Mouse (Mus musculus): ENCODE data around the gene Mum1.

Mum1 gene

DNA sequence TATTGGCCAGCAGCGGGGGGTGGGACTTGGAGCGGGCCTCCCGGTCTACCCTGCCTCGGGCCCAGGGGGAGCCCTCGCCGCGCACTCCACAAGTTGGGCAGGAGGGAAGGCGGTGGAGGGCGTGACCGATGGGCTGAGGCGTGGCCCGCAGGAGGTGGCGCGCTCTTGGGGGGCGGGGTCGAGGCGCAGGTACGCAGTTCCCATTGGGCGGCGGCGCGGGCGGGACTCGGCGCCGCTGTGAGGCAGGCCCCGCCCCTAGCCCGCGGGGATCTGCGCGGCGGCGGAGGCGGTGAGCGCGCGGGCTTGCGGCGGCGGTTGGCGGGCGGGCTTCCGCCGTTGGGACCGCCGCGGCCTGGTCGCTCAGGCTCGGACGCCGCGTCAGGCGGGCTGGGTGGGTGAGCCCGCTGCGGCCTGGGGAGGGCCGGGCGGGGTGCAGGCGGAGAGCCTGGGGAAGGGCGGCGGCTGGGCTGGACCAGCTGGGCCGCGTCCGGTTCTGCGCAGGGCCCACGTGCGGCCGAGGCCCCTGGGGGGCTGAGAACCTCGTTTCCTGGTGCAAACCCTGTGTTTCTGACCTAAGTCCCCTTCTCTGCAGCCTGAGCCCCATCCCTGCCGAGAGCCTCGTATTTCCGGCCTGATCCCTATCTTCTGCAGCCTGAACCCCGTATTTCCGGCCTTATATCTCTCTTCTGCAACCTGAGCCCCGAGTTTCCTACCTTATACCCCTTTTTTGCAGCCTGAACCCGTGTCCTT is at the start of gene Mum1:
Mum1 (plus strand) TSS at position 19 of the 750 bp plus-strand sequence.
- peak; percentile 99 for DNase-seq (ENCODE audit: low spot score in 2 of 2)

DNA sequence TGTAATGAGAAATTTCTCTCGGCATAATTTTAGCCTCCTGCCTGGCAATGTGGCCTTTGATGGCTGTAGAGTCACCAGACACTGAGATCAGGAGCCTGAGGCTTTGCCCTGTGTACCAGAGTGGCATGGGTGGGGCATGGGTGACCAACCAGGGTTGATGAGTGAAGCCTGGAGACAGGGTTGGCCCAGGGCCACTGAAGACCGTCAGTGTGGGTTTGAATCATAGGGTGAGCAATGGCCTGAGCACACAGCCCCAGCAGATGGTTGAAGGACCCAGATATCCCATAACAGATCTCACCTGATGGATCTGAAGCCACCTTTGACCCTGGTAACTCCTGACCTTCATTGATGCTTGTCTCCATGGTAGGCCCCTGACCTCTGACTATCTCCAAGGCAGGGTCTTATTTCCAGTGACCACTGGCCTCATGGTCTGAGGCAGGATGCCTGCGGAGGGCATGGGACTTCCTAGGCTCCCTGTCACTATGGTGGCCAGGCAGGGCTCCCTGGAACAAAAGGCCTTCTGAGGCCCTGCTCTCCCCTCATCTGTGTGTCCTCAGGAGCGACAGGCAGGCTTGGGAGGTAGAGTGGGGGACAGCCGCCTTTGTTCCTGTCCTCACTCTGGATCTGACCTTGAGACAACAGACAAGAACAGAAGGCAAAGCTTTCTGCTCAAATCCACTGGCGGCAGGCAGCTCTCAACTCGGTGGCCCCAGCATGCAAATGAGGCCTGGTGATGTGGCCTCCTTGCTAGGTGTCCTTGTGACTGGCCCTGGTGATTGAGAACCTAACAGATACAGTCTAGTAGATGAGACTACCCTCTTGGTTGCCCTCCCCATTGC is 48.6 kb upstream of the Mum1 start:
- no peak for DNase-seq (ENCODE audit: low spot score in 2 of 2)

DNA sequence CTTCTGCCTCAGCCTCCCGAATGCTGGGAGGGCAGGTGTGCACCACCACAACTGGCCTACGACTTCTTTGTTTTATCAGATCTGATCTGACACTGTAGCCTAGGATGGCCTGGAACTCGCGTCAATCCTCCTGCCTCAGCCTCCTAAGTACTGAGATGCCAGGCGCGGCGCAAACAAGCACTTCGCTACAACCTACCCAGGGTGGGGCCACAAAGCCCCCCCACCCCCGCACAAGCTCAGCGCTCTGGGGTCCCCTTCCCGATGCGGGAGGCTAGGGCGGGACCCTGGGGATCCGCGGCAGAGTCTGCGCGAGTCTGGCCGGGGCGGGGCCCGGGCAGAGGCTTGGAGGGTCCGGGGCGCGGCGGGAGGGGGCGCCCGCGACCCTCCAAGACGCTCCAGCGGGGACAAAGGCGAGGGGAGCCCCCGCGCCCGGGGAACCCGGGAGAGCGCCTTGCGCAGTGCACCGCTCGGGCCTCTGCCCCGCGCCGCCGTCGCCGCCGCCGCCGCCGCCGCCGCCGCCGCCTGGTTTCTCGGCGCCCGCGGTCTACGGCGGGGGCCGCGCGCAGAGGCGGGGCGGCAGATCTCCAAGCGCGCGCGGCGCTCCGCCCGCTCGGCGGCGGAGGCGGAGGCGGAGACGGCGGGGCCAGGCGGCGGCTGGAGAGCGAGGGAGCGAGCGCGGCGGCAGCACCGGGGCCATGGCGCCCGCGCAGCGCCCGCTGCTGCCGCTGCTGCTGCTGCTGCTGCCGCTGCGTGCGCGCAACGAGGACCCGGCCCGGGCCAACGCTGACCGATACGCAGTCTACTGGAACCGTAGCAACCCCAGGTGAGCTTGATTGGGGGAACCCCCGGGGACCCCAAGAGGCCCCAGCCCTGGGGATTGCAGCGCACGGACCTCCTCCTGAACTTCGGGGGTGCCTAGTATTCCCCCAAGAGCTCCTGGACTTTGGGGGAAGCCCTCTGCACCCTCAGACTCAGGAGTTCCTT is 46.9 kb upstream of the Mum1 start, which contains the start of gene Efna2:
Efna2 (plus strand) TSS at position 415 of the 984 bp plus-strand sequence.
- DNase-seq (ENCODE audit: low spot score in 2 of 2), result peak in 1 of 2 experiments; percentile 70

DNA sequence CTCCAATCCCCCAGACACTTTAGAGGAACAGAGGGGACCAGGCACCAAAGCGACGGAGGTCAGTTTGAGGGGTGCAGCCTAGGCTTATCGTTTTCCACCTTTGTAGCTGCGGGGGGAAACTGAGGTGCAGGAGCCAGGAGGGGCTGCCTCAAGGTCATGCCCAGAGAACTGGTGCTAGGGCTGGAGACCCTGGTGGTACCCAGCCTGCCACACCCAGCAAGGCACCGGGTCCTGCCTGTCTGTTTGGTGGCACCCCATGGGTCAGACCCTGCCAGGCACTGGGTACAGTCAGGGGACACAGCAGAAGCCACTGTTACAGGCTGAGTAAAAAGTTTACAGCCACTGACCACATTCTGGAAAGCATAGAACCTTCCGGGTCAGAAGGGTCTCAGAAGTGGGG is 45.9 kb upstream of the Mum1 start:
- no peak for DNase-seq (ENCODE audit: low spot score in 2 of 2)

DNA sequence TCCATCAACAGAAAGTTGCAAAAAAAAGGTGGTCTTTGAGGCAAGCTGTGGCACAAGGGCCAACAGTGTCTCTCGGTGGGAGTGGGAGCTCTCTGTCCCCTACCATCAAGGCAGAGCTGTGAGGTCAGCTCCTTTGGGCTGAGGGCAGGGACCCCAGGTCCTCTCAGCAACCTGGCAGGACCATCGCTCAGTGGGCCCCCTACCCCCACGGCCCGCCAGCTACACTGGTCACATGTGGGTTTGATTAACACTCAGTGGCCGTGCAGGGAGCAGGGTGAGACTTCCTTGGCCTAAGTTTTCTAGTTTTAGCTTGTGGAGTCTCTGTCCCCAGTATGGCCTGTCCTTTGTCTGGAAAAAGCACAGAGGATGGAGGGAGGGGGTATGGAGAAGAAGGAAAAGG is 45.4 kb upstream of the Mum1 start:
- peak in 1 of 2 experiments; percentile 32 for DNase-seq (ENCODE audit: low spot score in 2 of 2)

DNA sequence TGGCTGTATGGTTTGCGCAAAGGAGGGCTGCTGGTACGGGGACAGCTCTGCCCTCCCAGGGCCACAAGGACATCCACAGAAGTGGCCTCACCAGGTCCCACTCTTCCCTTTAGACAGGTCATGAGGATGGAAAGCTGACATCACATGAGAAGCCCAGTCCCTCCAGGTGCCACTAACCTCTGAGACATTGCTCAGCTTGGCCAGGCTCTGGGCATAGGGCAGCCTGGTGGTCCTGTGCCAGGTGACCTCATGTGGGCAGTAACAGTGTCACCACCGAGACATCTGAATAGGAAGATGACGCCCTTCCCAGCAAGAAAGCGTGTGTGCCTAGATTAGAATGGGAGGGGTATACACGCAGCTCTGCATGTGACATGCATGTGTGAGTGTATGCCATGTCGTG is 43.7 kb upstream of the Mum1 start:
- no peak for DNase-seq (ENCODE audit: low spot score in 2 of 2)

DNA sequence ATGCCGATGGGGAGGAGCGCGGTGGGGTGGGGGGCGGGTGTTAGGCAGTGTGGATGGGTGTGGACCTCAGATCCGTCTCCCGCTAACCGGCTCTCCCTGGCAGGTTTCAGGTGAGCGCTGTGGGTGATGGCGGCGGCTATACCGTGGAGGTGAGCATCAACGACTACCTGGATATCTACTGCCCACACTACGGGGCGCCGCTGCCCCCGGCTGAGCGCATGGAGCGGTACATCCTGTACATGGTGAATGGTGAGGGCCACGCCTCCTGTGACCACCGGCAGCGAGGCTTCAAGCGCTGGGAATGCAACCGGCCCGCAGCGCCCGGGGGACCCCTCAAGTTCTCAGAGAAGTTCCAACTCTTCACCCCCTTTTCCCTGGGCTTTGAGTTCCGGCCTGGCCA is 39.6 kb upstream of the Mum1 start:
- no peak for DNase-seq (ENCODE audit: low spot score in 2 of 2)

DNA sequence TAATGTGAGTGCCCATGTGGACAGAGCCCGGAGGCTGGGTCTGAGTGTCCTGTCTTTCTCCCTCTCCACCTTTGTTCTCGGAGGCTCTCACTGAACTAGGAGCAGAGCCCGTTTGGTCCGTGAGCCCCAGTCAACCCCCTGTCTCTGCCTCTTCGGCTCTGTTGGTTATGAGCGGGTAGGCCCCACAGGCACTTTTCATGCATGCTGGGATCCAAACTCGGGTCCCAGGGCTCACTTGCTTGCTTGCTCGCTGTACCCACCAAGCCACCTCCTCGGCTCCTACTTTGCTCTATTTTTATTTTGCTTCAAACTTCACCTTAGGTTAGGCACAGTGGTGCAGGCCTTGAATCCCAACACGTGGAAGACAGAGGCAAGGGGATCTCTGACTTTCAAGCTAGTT is 38.5 kb upstream of the Mum1 start:
- no peak for DNase-seq (ENCODE audit: low spot score in 2 of 2)

DNA sequence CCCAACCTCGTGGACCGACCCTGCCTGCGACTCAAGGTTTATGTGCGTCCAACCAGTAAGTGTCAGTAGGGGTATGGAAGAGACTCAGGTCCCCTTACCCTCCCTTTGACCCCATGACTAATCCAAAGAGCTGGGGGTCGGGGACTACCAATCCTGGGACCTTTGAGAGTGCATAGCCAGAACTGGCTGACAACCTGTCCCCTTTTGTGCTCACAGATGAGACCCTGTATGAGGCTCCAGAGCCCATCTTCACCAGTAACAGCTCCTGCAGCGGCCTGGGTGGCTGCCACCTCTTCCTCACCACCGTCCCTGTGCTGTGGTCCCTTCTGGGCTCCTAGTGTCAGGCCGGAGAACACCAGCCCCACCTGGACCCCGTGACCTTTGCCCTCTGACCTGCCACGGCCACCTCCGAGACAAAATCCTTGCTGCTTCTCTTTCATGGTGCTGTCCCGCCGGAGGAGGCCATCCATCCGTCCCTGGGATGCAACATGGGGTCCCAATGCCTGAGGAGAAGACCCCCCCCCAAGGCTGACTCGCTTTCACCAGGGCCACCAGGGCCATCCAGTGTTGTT is 37.7 kb upstream of the Mum1 start:
- DNase-seq (ENCODE audit: low spot score in 2 of 2), result peak in 1 of 2 experiments; percentile 50

DNA sequence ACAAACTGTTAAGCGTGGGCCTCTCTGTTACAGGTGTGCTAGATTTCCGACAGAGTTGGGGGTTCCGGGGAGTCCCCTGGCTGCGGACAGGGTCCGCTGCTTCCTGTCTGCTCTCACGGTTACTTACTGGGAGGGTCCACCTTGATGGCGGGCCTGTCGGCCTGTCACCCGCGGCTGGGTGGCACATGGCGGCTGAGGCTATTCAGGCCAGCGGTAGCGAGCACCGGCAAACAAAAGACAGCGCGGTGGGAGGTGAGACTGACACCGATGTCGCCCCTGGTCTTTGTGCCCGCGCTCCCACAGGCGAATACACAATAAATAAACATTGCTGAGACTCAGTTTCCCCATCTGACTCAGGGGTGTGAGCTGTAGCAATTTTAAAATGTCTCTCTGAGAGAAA is 36.2 kb upstream of the Mum1 start:
- no peak for DNase-seq (ENCODE audit: low spot score in 2 of 2)

DNA sequence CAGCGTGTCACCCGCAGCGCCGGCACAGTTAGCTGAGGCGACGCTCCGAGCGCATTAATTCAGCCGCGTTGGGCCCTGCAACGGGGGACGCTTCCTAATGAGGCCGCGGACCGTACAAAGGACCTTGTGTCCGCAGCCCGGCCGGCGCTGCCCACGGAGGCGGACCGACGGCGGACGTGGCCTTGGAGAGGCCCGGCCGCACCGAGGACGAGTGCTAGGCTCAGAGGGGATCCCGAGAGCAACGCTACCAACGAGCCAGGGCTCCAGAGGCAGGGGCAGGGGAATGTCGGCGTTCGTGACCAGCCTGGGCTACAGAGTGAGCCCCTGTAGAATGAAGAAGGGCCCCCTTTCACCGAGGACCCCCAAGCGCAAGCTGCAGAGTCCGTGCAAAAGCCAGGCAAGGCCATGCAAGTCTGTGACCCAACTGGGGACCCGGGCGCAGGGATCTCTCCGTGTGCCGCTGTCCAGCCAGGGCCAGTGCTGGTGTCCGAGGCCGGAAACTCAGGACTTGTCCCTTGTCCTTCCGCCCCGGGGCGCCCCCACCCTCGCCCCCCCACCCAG is 35.7 kb upstream of the Mum1 start:
- DNase-seq (ENCODE audit: low spot score in 2 of 2), result peak; percentile 79 to 82

DNA sequence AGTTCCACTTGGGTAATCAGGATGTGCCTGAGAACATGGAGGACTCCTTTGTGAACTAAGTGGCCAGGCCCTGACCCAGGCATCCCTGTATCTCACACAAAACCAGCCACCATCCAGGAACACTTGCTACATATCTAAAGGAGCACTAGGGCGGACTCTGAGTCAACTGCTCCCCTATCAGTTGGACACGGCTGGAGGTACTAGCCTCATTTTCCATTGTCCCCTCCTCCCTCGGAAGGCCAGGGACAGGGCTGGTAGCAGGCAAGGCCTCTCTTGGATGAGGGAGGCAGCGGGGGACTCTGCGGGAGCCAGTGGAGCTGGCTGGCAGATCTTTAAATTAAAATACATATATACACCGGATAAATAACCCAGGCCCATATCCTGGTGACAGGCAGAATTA is 32.3 kb upstream of the Mum1 start:
- DNase-seq (ENCODE audit: low spot score in 2 of 2), result no peak

DNA sequence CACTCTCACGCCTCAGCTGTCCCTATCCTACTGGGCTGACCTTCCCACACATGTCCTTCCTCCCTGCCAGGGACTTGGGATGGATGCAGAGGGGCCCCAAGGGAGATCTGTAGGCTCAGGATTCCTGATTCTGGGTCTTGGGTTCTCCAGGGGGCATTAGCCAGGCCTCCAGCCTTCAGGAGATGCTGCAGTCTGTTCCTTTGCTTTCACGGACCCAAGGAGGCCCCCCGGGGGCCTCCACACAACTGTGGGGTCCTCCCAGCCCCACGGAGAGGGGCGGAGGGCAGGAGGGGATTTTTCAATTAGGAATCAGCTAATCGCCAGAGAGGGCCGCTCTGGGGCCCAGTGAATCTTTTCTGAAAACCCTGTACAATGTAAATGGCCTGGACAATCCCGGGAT is 31.8 kb upstream of the Mum1 start:
- DNase-seq (ENCODE audit: low spot score in 2 of 2), result no peak

DNA sequence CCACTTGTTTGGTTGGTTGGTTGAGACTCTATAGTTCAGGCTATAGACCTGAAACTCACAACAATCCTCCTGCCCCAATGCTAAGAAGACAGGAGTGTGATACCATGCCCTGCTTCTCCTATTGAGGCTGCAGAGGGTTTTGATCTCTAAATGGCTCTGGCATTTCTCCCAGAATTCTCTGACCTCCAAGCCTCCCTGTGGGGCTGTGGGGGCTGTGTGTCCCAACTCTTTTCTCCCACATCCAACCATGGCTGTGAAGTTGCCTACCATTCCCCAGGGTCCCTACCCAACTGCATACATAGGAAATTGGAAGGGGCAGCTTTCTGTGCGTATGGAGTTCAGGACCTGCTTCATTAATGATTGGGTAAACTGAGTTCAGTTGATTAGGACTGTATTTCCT is 30.1 kb upstream of the Mum1 start:
- DNase-seq (ENCODE audit: low spot score in 2 of 2), result no peak

DNA sequence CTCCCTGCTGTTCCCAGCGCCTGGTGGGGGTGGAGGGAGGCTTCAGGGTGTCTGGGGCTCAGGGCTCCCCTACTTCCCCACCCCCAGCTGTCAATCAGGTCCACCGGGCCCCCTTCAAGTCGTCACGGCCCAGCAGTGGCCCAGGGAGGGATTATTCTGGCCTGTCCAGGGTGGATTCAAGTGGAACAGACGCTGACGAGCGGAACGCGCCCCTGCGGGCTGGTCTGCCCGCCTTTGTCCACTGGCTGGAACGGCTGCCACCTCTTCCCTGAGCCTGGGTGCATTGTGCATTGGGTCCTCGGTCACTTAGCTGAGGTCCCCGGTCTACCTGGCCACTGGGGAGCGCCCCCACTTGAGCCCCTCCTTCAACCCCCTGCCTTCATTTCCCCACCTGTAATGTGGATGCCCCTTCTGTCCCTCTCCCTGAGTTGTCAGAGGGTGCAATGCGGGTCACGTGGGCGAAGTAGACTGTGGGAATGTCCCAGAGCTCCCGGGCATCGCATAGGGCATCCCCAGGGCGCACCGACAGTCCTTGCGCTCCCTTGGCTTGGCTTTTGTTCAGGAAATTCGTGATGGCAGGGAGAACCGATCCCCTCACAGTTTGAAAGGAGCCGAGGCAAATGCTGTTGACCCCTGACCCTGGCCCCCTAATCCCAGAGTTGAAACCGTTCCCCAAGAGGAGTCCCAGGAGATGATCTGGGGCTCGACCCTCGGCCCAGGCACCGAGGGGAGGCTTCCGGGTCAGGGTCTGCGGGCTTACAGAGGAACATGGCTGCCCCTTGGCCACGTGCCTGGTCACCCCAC is 29.3 kb upstream of the Mum1 start:
- no peak for DNase-seq (ENCODE audit: low spot score in 2 of 2)

DNA sequence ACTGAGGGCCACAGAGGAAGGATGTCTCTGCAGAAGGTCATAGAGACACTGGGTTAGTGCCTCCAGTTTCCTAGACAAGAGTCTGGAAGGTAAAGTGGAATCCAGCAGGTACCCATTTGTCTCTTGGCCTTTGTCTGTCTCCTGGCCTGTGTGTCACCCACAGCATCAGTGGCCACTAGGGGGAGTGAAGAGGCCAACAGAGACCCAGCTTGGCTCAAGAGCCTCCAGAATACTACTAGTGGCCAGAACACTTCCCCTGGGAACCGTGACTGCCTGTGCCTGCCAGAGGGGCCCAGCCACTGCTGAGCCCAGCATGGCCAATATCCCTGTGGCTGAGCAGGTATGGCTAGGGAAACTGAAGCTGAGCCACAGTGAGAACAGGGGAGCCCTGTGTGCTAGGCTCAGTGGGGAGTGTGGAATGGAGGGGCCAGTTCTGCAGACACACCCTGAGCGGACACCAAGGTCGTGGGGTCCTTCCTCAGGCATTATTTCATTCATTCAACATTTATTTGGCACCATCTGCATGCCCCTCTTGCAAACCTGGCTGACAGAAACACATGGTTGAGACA is 26.7 kb upstream of the Mum1 start:
- peak; percentile 81 for DNase-seq (ENCODE audit: low spot score in 2 of 2)

DNA sequence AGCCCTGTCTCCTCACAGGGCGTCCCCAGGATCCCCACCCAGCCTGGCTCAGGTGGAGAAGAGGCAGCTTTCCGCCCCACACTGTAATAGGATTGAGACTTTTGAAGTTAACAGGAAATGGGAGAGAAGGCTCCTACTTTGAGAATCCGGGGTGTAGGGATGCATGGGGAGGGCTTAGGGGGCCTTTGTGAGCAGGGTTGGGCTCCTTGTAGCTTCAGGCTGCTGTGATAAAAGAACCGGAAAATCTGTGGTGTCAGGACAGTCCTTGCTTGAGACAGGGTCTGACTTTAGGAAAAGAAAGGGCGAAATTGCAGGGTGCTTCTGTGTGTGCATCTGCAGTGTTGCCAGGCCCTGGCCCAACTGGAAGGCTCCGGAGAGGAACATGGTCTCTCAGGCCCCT is 25.7 kb upstream of the Mum1 start:
- no peak for DNase-seq (ENCODE audit: low spot score in 2 of 2)

DNA sequence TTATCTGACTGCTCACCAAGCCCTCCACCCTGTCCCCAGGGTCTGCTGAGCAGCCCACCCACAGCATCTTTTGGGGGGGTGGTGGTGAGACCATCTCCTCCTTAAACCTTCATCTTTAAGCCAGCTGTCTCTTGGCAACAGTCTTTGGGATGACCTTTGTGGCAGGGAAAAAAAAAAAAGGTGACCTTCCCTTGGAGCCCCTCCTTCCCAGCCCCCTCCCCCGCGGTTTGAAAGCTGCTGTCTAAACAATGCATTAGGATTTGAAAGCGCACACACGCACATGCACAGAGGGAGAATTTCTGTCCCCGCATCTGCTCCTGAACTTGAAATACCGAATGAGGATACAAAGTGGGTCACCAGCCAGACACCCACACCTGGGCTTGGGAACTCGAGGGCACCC is 22.2 kb upstream of the Mum1 start:
- no peak for DNase-seq (ENCODE audit: low spot score in 2 of 2)

DNA sequence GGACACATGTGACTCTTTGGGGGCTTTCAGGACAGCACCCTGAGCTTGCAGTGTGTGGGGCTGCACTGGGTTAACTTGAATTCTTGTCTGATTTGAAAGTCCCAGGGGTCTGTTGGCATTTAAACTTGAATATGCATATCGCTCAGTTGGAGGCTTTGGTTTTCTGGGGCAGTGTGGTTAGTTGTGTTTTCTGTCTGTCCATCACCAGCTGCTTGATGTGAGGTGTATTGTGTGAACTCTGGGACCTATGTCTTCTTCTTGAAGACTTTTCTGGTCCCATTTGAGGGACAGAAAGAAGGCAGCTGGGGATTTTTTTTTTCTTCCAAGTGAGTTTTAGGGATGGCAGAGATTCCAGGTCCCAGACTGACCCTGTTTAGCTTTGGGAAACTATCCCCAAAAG is 19.0 kb upstream of the Mum1 start:
- no peak for DNase-seq (ENCODE audit: low spot score in 2 of 2)

DNA sequence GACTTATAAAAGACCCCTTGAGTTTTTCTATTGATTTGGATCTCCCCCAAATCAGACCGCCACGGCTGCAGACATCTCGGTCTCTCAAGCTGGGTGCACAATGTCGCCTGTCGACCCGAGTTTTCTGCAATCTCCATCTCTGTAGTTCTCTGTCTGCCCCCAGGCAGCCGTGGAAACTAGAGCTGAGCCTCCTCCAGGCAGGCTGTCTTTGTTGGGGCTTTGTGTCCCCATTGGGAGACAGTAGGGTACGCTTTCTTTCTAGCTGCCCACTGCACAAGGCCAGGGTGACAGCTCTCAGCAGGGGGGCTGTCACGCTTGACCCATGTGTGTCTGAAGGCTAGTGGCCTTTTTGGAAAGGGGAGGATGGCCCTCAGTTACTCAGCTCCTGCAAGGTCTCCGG is 18.6 kb upstream of the Mum1 start:
- no peak for DNase-seq (ENCODE audit: low spot score in 2 of 2)

Data from right cerebral cortex, postnatal 10 days (tissue).